Mouse (Mus musculus) bone marrow, adult 2 months (tissue): ENCODE measurements around the gene Yeats2. TPM values are rescaled to one million over a fixed set of nuclear protein-coding genes. Genes with fewer than 3 reads are reported as not detected.

ENCODE experiments used
- H3K27ac ChIP-seq: fragments of 200-500 bp; 2 replicates; pipeline ENCODE4 v1.5.1; 2012; ENCODE audit warnings: low read depth, mild to moderate bottlenecking, control low read depth, inconsistent platforms, low read length; ENCODE audit not compliant: control insufficient read depth, poor library complexity, insufficient read depth
- H3K4me1 ChIP-seq: fragments of 200-500 bp; 2 replicates; pipeline ENCODE4 v1.6.1; 2011; ENCODE audit warnings: low read length; ENCODE audit not compliant: control insufficient read depth, insufficient read depth
- H3K4me3 ChIP-seq: fragments of 200-500 bp; replicated peaks from 2 replicates; pipeline ENCODE3; 2011; ENCODE audit warnings: mild to moderate bottlenecking, low read depth, low read length, control low read depth; ENCODE audit not compliant: control insufficient read depth
- CTCF ChIP-seq: fragments of 200-500 bp; IDR thresholded peaks from 2 replicates; pipeline ENCODE4 v1.5.1; 2011; ENCODE audit warnings: low read length, control low read depth; ENCODE audit not compliant: control insufficient read depth, insufficient read depth
- POLR2A ChIP-seq: fragments of 200-500 bp; IDR thresholded peaks from 2 replicates; pipeline ENCODE4 v1.6.1; 2011; ENCODE audit warnings: low read depth, mild to moderate bottlenecking, control low read depth, low read length, borderline replicate concordance; ENCODE audit not compliant: control insufficient read depth
- WGBS: fragments of 180-500 bp; shearing (Covaris S2); methylation state at CpG from one replicate; pipeline ENCODE4 v1.1.7; 2018; 5-methylcytosine and 5-hydroxymethylcytosine counted together
- polyA plus RNA-seq: library from polyadenylated mRNA; stranded (reverse); fragments of >200 nt; gene quantifications from 2 replicates; pipeline ENCODE4 v1.2.4, GENCODE M21; 2011; ENCODE audit warnings: low replicate concordance; ENCODE audit not compliant: missing spikeins, insufficient read depth, insufficient read length

The Yeats2 gene
- polyA plus RNA-seq, 1 experiment, result 17.7 TPM

DNA sequence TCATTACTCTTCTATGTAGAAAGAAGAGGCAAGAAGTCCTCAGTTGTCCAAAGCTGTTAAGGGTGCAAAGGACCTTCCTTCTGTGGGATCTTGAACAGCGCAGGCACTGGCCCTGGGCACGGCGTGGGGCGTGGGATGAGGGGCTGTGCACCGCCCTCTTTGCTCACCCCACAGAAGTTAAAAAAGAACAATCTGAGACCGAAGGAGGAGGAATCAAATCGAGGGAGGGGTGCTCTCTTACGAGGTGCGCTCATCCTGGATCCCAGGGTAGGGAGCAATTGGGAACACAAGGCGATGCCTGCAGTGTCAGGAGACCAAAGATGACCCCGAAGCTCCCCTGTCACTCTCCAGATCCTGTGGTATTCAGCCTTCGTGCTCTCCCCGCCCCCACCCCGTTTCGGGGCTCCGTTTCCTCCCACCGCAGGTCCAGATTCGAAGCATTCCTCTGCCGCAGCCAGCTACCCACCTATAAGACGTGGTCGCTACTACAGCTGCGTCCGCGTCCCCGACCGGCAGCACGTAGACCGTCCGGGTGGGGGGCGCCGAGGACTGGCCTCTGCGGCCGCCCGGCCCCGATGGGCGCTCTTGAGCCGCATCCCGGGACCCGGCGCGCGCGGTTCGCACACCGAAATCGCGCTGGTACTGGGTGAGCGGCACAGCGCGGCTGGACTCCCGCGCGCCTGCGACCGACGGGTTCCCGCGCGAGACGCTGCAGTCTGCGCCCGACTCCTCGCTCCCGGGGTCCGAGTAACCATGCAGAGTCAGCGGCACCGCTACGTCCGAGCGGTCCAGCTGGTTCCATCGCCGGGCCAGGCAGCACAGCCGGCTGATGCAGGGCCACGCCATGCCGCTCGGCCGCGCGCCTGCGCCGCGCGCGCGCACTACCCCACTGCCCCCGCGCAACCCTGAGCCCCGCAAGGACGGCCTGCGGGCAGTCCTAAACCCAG lies 99.9 kb downstream of the Yeats2 start, which contains the start of gene Map6d1:
Map6d1 (minus strand) TSS at position 891 of the 947 bp plus-strand sequence.
- Histone ChIP-seq H3K4me1 (no peaks in the 10 kb centered on the region; the same call in 1 of the 2 replicates), H3K27ac (no peak within 1 kb of the TSS), H3K4me3 (peak within 1 kb of the TSS; percentile 32)
- TF ChIP-seq POLR2A, result no peak; the same call in 1 of the 2 replicates
- TF ChIP-seq CTCF, result no peak
- WGBS, result 2% methylated on average over 90 of the region's 90 CpGs

DNA sequence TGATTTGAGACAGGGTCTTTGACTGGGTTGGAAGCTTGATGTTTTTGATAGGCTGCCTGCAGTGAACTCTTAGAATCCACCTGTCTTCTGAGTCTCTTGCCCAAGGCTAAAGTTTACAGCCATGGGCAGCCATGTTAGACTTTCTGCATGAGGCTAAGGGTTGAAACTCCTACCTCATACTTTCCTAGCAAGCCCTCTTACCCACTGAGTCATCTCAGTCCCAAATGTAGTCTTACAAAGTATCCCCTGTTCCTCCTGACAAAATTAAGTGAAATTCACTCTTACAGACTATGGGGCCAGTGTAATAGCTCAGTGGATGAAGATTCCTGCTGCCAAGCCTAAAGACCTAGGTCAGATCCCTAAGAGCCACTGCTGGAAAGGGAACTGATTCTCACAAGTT lies 106.2 kb downstream of the Yeats2 start:
- no peak overlapping the region for H3K27ac ChIP-seq
- no peaks in the 10 kb centered on the region for H3K4me1 ChIP-seq
- TF ChIP-seq CTCF (no peak), POLR2A (no peak)
- H3K4me3 ChIP-seq, result no peak overlapping the region

DNA sequence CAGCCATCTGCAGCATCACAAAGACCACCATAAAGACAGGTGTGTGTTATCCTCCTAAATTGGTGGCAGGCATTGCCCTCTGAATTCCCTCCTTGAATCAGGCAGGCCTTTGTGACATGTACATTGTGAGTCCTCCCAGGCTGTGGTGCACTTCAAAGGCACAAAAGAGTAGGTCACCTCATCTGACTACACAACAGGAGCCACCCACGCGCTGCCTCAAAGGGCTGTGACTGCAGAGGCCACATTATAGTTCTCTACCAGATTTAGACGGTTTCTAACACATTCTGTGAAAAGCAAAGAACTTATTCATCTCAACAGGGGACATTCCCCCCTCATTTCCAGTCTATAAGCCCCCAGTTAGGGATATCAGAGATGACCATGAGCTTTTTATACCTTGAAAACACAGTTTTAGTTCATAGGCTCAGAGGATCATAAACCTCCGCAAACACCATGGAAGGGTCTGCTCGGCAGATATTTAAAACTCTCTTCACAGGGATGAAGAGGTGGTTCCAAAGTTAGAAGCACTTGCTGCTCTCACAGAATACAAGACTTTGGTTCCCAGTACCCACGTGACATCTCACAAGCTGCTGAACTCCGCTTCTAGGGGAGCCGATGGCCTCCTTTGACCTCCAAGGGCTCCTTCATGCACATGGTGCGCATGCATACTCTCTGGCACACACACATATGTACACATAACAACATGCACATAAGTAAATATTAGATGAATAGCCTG lies 107.7 kb downstream of the Yeats2 start:
- no peak overlapping the region for H3K27ac ChIP-seq
- 80% methylated on average over 9 of the region's 9 CpGs for WGBS
- TF ChIP-seq POLR2A, result no peak
- TF ChIP-seq CTCF, result no peak

DNA sequence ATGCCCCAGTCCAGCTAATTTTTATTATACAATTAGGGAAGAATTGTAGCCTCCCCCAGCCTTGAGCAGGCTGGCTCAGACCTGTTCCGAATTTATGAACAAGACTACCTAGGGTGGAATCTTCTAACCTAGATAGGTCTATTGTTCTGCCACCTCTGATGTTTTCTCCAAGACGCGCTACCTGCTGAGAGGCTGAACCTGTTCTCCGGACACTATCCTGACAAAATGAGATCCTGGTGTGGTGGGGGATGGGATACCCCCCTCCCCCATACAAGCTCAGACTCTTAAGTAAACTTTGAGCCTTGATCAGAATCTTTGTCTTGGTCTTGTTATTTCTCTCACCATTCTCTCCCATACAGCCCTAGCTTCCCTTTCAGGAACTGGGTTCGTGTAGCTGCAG lies 117.1 kb downstream of the Yeats2 start:
- TF ChIP-seq CTCF (no peak), POLR2A (no peak)
- Histone ChIP-seq H3K4me1 (no peaks in the 10 kb centered on the region), H3K4me3 (no peak overlapping the region), H3K27ac (no peak overlapping the region)
- WGBS, result 84% methylated on average over 5 of the region's 5 CpGs

More for the DNA sequence above, 107.7 kb downstream of the Yeats2 start:
- H3K4me1 ChIP-seq, result no peaks in the 10 kb centered on the region
- no peak overlapping the region for H3K4me3 ChIP-seq

DNA sequence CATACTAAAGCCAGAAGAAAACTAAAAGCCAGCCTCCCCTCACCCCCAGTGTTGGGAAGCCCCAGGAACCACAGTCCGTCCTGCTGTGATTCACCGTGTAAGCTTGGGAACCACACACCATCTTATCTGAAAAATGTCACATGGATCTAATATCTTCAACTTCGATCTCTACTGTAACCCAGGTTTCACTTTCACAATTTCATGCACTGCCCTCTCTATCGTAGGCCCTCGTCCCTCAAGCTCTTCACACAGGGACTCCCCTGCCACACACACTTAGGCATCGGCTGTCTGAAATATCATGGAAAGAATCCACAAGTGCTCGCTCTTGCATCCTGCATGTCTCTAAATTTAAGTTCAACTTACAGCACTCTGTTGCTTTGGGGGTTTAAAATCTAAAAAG lies 124.2 kb downstream of the Yeats2 start:
- WGBS, result 21% methylated on average over 7 of the region's 7 CpGs
- no peak overlapping the region for H3K4me3 ChIP-seq
- TF ChIP-seq POLR2A (no peak), CTCF (no peak)
- H3K27ac ChIP-seq, result no peak overlapping the region
- H3K4me1 ChIP-seq, result no peaks in the 10 kb centered on the region

DNA sequence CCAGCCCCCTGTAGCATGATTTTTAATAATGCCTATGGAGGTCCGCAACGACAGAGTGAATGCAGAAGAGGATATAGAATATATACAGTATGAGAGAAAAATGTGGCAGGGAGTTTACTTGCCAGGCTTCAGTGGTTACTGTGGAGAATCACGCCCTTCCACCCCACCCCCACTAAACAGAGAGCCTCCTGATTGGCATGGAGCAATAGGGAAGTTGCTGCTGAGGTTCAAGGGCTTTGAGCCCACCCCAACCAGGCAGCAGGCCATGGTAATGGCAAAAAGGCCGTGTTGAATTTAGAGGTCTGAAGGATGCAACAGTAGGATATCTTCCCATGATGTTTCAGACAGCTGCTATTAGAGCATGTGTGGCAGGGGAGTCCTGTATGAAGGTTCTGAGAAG lies 130.5 kb downstream of the Yeats2 start:
- TF ChIP-seq POLR2A, result no peak
- no peak for TF ChIP-seq CTCF
- WGBS, result 32% methylated on average over 4 of the region's 4 CpGs
- H3K27ac ChIP-seq, result no peak overlapping the region
- H3K4me1 ChIP-seq, result no peaks in the 10 kb centered on the region; the same call in 1 of the 2 replicates
- no peak overlapping the region for H3K4me3 ChIP-seq

DNA sequence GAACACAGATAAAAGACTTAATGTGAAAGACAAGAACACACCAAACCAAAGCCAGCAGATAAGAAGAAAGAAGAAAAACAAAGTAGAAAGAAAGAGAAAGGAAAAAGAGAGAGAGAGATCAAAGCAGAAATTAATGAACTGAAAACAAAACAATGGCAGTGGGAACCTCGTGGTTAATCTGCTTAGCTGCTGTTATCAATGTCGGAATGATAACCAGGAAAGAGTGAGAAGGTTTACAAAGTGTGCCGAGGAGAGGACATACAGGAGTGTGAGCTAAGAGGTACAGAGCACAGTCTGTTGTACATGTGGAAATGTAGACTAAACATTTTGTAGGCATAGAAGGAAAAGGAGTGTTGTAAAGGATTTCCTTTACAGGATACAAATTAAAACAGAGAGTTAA lies 132.1 kb downstream of the Yeats2 start:
- 37% methylated on average over 3 of the region's 3 CpGs for WGBS
- H3K27ac ChIP-seq, result no peak overlapping the region
- TF ChIP-seq CTCF (no peak), POLR2A (no peak)
- no peaks in the 10 kb centered on the region; the same call in 1 of the 2 replicates for H3K4me1 ChIP-seq
- no peak overlapping the region for H3K4me3 ChIP-seq

DNA sequence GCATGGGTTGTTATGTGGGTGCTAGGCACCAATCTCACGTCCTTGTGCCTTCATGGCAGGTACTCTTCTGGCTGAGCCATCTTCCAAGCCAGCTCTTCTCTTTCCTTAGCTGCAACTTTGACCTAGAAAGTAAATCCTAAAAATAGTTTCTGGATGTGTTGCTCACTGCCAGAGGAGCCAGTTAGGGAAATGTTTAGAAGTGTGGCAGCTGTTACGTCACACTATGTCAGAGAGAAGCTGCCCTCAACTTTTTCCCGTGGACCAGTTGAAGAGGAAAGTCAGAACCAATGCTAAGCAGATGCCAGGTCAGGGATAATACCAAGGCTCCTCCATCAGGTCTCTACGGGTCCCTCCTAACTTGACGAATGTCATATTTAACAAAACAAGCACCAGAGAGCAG lies 138.5 kb downstream of the Yeats2 start:
- H3K27ac ChIP-seq, result no peak overlapping the region
- TF ChIP-seq CTCF (no peak), POLR2A (no peak)
- no peaks in the 10 kb centered on the region for H3K4me1 ChIP-seq
- 73% methylated on average over 5 of the region's 5 CpGs for WGBS
- no peak overlapping the region for H3K4me3 ChIP-seq
